Mouse (Mus musculus) embryo, embryonic 9.5 days (tissue): Measurements from ENCODE around the gene Gm9970.
"Not testable (repeated sequence)": the region's sequence is repeated elsewhere in the genome, so short reads cannot be mapped to it uniquely, and the experiment has no call there.

Source experiments
- DNase-seq: peaks from one replicate; pipeline ENCODE4 v3.0.0-alpha.2; 2017; ENCODE audit errors: extremely low spot score

The Gm9970 gene

GRCm38 (mm10) chr5:31222696-31223095 is 18.3 kb downstream of the Gm9970 start:
- no peak for DNase-seq

- peak; percentile 59 for DNase-seq
Measured at GRCm38 (mm10) chr5:31221304-31221945, 19.6 kb downstream of the Gm9970 start.

- peak; percentile 98 for DNase-seq
Measured at GRCm38 (mm10) chr5:31220448-31221303, 20.4 kb downstream of the Gm9970 start, which contains the start of gene Ppm1g. Gene Ppm1g (minus strand): TSS chr5:31220687.

- no peak for DNase-seq
Measured at GRCm38 (mm10) chr5:31219911-31220447, 21.1 kb downstream of the Gm9970 start.

GRCm38 (mm10) chr5:31219474-31219873 is 21.6 kb downstream of the Gm9970 start:
- DNase-seq = no peak

GRCm38 (mm10) chr5:31219070-31219469 is 22.0 kb downstream of the Gm9970 start:
- DNase-seq = no peak

- DNase-seq = no peak
Measured at GRCm38 (mm10) chr5:31218294-31218693, 22.7 kb downstream of the Gm9970 start.

GRCm38 (mm10) chr5:31216554-31216953 is 24.5 kb downstream of the Gm9970 start:
- DNase-seq = not testable (repeated sequence)

- DNase-seq = no peak
Measured at GRCm38 (mm10) chr5:31204421-31204820, 36.6 kb downstream of the Gm9970 start.

- DNase-seq = no peak
Measured at GRCm38 (mm10) chr5:31203866-31204265, 37.2 kb downstream of the Gm9970 start.

GRCm38 (mm10) chr5:31202933-31203332 is 38.1 kb downstream of the Gm9970 start:
- DNase-seq = no peak

GRCm38 (mm10) chr5:31201742-31202590 is 39.1 kb downstream of the Gm9970 start, which contains the start of gene Zfp513:
Gene Zfp513 (minus strand): TSS chr5:31202303.
- peak; percentile 94 for DNase-seq

- no peak for DNase-seq
Measured at GRCm38 (mm10) chr5:31201042-31201741, 39.8 kb downstream of the Gm9970 start.

GRCm38 (mm10) chr5:31200327-31200768 is 40.7 kb downstream of the Gm9970 start:
- no peak for DNase-seq

GRCm38 (mm10) chr5:31199893-31200292 is 41.1 kb downstream of the Gm9970 start:
- DNase-seq = no peak

GRCm38 (mm10) chr5:31199321-31199892 is 41.6 kb downstream of the Gm9970 start:
- DNase-seq = no peak

GRCm38 (mm10) chr5:31198616-31199320 is 42.3 kb downstream of the Gm9970 start:
- DNase-seq = no peak

- DNase-seq = no peak
Measured at GRCm38 (mm10) chr5:31198170-31198569, 42.9 kb downstream of the Gm9970 start.

- no peak for DNase-seq
Measured at GRCm38 (mm10) chr5:31197072-31197471, 44.0 kb downstream of the Gm9970 start.

GRCm38 (mm10) chr5:31196207-31196606 is 44.8 kb downstream of the Gm9970 start:
- DNase-seq = no peak
